Mouse (Mus musculus): ENCODE measurements around the gene Dnajb4. TPM values are rescaled to one million over a fixed set of nuclear protein-coding genes. Genes with fewer than 3 reads are reported as not detected.
A peak's percentile ranks its signal among the peaks of the same experiment; 100 is the strongest.
"Not testable (repeated sequence)": the region's sequence is repeated elsewhere in the genome, so short reads cannot be mapped to it uniquely, and the experiment has no call there.

Dnajb4 gene
- polyA plus RNA-seq, 1 experiment from 2014 or later, result 49.5 TPM

DNA sequence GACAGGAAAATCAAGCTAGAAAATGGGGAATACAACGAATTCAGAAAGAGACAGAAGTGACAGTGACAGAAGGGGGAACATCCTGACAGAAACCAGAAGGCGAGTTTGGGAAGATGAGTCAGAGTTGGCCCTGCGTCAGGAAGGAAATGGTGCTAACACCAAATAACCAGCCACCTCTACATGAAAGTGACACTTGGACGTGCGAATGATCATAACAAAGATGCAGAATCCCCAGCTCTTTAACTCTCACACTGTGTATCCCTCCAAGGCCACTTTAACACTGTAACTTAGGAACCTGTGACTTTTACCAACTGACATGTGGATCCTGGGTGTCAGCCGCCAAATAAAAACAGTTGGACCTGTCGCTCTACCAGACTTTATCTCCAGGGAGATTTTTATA, 60.7 kb downstream of the Dnajb4 start:
- Histone ChIP-seq H3K9me3 (ENCODE audit: control insufficient read depth, low read length) (no peaks in the 10 kb centered on the region), H3K4me1 (ENCODE audit: control insufficient read depth, insufficient read depth, low read depth, low read length) (no peaks in the 10 kb centered on the region), H3K4me3 (ENCODE audit: low read length) (no peak overlapping the region), H3K4me2 (ENCODE audit: low read length) (no peak overlapping the region), H3K27ac (ENCODE audit: low read depth, low read length) (no peak overlapping the region), H3K27me3 (replicated peaks; ENCODE audit: control insufficient read depth, insufficient read depth, low read length) (no peaks in the 10 kb centered on the region), H3K36me3 (ENCODE audit: control insufficient read depth, insufficient read depth, low read length) (no peaks in the 10 kb centered on the region), H3K9ac (ENCODE audit: low read depth, low read length) (no peak overlapping the region)
- ATAC-seq, result no peak
- WGBS, result 82% methylated on average over 7 of the region's 7 CpGs

DNA sequence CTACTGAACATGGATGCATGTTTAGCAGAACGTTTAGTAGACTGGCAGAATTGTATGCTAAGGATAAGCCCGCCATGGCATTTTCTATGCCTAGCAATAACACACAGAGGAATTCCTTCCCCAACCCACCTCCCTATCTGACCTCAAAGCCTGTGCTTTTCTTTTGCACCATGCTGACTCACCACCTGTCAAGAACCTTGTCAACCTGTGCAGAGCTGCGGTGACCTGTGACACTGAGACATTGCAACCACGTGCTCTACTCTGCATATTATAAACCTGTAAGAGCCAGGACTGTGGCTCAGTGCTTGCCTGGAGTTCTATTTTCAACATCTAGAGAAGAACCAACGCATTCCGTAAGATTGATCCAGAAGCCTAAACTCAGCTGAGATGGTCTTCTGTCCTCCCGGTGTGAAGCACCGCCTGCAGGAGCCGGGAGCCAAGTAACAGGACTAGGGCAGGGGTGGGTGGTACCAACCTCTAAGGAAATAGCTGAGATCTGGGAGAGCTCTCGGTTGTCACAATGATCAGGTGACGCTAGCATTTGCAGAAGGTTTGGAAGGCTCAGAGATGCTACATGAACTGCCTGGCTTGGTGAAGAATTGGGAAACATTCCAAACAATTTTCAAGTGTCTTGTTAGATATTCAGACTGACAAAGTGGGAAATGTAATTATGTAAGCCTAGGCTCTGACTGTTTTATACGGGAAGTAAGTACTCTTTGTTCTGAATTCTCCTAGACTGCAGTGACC, 62.8 kb downstream of the Dnajb4 start:
- H3K4me3 ChIP-seq (ENCODE audit: low read length), result no peak overlapping the region
- no peaks in the 10 kb centered on the region for H3K9me3 ChIP-seq (ENCODE audit: control insufficient read depth, low read length)
- no peak overlapping the region for H3K4me2 ChIP-seq (ENCODE audit: low read length)
- no peak for ATAC-seq
- no peaks in the 10 kb centered on the region for H3K27me3 ChIP-seq (replicated peaks; ENCODE audit: control insufficient read depth, insufficient read depth, low read length)
- no peaks in the 10 kb centered on the region for H3K36me3 ChIP-seq (ENCODE audit: control insufficient read depth, insufficient read depth, low read length)
- no peak overlapping the region for H3K9ac ChIP-seq (ENCODE audit: low read depth, low read length)
- H3K27ac ChIP-seq (ENCODE audit: low read depth, low read length), result no peak overlapping the region
- no peaks in the 10 kb centered on the region for H3K4me1 ChIP-seq (ENCODE audit: control insufficient read depth, insufficient read depth, low read depth, low read length)
- WGBS, result 68% methylated on average over 12 of the region's 12 CpGs

DNA sequence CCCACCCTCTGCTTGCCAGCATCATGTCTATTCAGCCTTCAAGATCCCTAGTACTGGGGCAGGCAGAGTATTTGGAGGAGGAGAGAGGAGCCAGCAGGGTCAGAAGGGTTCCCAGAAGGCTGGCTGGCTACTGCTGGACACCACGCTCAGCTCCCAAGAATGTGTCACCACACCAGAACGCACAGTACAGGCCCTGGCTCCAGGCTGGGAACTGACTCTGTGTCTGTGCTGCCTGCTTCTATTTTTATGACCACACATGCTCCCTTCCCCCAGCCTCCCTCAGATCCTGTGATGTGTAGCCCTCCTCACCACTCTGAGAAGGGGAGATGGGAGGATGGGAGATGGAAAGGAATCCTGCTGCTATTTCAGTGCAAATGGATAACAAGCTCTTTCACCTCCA, 64.9 kb downstream of the Dnajb4 start:
- Histone ChIP-seq H3K9ac (ENCODE audit: low read depth, low read length) (no peak overlapping the region), H3K9me3 (ENCODE audit: control insufficient read depth, low read length) (no peaks in the 10 kb centered on the region), H3K27me3 (replicated peaks; ENCODE audit: control insufficient read depth, insufficient read depth, low read length) (no peaks in the 10 kb centered on the region), H3K27ac (ENCODE audit: low read depth, low read length) (no peak overlapping the region), H3K4me2 (ENCODE audit: low read length) (no peak overlapping the region), H3K4me1 (ENCODE audit: control insufficient read depth, insufficient read depth, low read depth, low read length) (no peaks in the 10 kb centered on the region), H3K36me3 (ENCODE audit: control insufficient read depth, insufficient read depth, low read length) (no peaks in the 10 kb centered on the region), H3K4me3 (ENCODE audit: low read length) (no peak overlapping the region)
- peak; percentile 84 for ATAC-seq
- 71% methylated on average over 2 of the region's 2 CpGs for WGBS

DNA sequence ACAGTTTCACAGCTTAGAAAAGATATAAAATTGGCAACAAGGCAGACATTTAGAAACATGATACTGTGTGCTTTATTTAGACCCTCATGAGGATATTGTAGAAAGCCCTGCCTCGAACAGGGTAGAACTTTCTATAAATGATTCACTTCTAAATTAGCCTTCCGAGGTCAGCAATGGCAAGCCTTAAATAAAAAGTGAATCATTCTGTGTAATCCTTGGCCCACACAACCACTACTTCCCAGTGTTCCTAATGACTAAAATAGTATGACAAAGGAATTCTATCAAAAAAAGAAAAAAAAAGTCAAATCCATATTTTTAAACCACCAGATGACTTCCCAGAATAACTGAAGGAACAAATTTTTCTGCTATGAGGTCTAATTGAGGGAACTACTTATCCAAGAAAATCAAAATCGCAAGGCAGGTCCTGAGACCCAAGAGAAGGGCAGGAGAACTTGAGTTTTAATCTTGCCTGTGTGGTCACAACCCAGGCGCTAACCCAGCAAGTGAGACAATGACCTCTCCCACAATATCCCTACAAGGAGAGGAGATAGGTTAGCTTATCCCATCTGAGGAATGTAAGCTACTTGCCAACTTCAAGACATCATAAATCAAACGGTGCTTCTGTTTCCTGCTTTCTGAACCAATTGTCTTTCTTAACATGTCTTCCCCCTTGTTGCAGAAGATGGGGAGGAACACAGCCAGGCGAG, 67.0 kb downstream of the Dnajb4 start:
- no peak overlapping the region for H3K4me2 ChIP-seq (ENCODE audit: low read length)
- H3K4me3 ChIP-seq (ENCODE audit: low read length), result no peak overlapping the region
- no peaks in the 10 kb centered on the region for H3K36me3 ChIP-seq (ENCODE audit: control insufficient read depth, insufficient read depth, low read length)
- H3K27me3 ChIP-seq (replicated peaks; ENCODE audit: control insufficient read depth, insufficient read depth, low read length), result no peaks in the 10 kb centered on the region
- H3K27ac ChIP-seq (ENCODE audit: low read depth, low read length), result no peak overlapping the region
- no peaks in the 10 kb centered on the region for H3K4me1 ChIP-seq (ENCODE audit: control insufficient read depth, insufficient read depth, low read depth, low read length)
- H3K9ac ChIP-seq (ENCODE audit: low read depth, low read length), result no peak overlapping the region
- no peak for ATAC-seq
- 75% methylated on average over 6 of the region's 6 CpGs for WGBS
- H3K9me3 ChIP-seq (ENCODE audit: control insufficient read depth, low read length), result no peaks in the 10 kb centered on the region

DNA sequence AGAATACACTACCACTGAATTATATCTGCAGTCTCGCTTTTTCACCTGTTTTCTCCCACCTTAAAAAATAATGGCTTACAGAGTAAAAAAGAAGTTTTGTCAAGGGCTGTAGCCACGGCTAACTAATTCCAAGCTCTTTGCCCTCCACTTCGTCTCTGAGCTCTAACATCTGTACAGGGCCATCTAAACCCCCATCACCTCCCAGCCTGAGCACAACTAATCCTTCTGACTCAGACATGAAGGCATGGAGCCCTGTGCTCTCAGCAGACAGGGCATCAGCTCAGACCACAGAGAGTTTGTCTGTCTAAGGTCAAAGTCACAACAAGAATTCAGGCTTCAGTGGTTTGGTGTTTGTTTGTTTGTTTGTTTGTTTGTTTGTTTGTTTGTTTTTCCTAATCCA, 68.0 kb downstream of the Dnajb4 start:
- Histone ChIP-seq H3K36me3 (ENCODE audit: control insufficient read depth, insufficient read depth, low read length) (no peaks in the 10 kb centered on the region), H3K4me1 (ENCODE audit: control insufficient read depth, insufficient read depth, low read depth, low read length) (no peaks in the 10 kb centered on the region), H3K9ac (ENCODE audit: low read depth, low read length) (no peak overlapping the region), H3K27ac (ENCODE audit: low read depth, low read length) (no peak overlapping the region), H3K27me3 (replicated peaks; ENCODE audit: control insufficient read depth, insufficient read depth, low read length) (no peaks in the 10 kb centered on the region), H3K4me3 (ENCODE audit: low read length) (no peak overlapping the region), H3K9me3 (ENCODE audit: control insufficient read depth, low read length) (no peaks in the 10 kb centered on the region), H3K4me2 (ENCODE audit: low read length) (no peak overlapping the region)
- 81% methylated on average over 3 of the region's 3 CpGs for WGBS
- ATAC-seq, result no peak

DNA sequence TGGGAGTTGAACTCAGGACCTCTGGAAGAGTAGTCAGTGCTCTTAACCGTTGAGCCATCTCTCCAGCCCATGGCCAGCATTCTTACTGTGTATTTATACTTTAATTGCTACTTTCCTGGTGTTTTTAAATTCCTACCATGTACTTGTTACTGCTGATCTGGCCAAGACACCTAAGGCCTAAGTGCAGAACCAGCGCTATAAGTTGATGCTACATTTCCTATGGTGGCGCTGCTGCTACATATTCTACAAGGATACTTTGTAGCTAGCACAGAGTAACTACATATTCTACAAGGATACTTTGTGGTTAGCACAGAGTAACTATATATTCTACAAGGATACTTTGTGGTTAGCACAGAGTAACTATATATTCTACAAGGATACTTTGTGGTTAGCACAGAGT, 70.8 kb downstream of the Dnajb4 start:
- H3K27ac ChIP-seq (ENCODE audit: low read depth, low read length); H3K4me1 ChIP-seq (ENCODE audit: control insufficient read depth, insufficient read depth, low read depth, low read length): not testable (repeated sequence)
- WGBS, result 89% methylated on average over 3 of the region's 3 CpGs

DNA sequence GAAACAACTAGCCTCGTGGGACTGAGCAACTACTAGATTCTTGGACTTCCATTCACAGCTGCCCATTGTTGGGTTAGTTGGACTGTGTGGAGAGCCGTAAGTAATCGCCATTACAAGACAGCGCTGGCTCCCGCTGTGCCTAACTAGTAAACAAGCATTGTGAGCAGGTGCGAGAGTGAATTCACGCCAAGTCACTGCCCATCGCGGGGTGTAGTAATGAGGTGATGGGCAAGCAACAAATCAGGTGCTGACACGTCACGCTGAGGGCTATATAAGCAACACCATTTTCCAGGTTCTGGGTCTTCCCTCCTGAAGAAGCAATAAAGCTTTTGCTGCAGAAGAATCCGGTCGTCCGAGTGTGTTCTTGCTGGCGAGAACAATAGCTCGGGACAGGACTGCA, 74.0 kb downstream of the Dnajb4 start:
- not testable (repeated sequence) for ATAC-seq
- 92% methylated on average over 16 of the region's 16 CpGs for WGBS

More for the DNA sequence above, 70.8 kb downstream of the Dnajb4 start:
- H3K4me2 ChIP-seq (ENCODE audit: low read length); H3K4me3 ChIP-seq (ENCODE audit: low read length); ATAC-seq; H3K9ac ChIP-seq (ENCODE audit: low read depth, low read length); H3K36me3 ChIP-seq (ENCODE audit: control insufficient read depth, insufficient read depth, low read length); H3K27me3 ChIP-seq (replicated peaks; ENCODE audit: control insufficient read depth, insufficient read depth, low read length); H3K9me3 ChIP-seq (ENCODE audit: control insufficient read depth, low read length): not testable (repeated sequence)

DNA sequence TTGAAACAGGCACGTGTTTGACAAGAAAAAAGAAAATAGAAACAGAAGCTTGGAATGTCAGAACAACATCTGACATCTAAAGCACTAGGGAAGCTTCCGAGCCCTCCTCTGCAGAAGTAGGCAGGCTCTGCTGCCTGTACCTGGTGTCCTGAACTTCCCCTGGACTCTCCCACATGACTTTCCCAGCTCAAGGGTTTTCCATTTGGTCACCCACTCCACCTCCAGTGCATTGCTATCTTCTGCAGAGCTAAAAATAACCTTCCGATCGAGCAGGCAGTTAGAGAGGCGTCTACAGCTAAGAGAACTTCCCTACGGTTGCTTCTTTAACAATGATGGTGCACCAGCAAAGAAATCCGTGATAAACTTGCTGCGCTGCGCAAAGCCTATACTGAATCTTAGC, 76.5 kb downstream of the Dnajb4 start:
- Histone ChIP-seq H3K4me3 (ENCODE audit: low read length) (no peak overlapping the region), H3K27me3 (replicated peaks; ENCODE audit: control insufficient read depth, insufficient read depth, low read length) (no peaks in the 10 kb centered on the region), H3K9ac (ENCODE audit: low read depth, low read length) (no peak overlapping the region), H3K4me1 (ENCODE audit: control insufficient read depth, insufficient read depth, low read depth, low read length) (no peaks in the 10 kb centered on the region), H3K9me3 (ENCODE audit: control insufficient read depth, low read length) (no peaks in the 10 kb centered on the region), H3K36me3 (ENCODE audit: control insufficient read depth, insufficient read depth, low read length) (no peaks in the 10 kb centered on the region), H3K27ac (ENCODE audit: low read depth, low read length) (no peak overlapping the region), H3K4me2 (ENCODE audit: low read length) (no peak overlapping the region)
- WGBS, result 82% methylated on average over 9 of the region's 9 CpGs
- ATAC-seq, result no peak

More for the DNA sequence above, 74.0 kb downstream of the Dnajb4 start:
- not testable (repeated sequence) for H3K4me1 ChIP-seq (ENCODE audit: control insufficient read depth, insufficient read depth, low read depth, low read length); H3K36me3 ChIP-seq (ENCODE audit: control insufficient read depth, insufficient read depth, low read length); H3K27ac ChIP-seq (ENCODE audit: low read depth, low read length); H3K4me3 ChIP-seq (ENCODE audit: low read length); H3K9ac ChIP-seq (ENCODE audit: low read depth, low read length); H3K4me2 ChIP-seq (ENCODE audit: low read length); H3K9me3 ChIP-seq (ENCODE audit: control insufficient read depth, low read length); H3K27me3 ChIP-seq (replicated peaks; ENCODE audit: control insufficient read depth, insufficient read depth, low read length)

DNA sequence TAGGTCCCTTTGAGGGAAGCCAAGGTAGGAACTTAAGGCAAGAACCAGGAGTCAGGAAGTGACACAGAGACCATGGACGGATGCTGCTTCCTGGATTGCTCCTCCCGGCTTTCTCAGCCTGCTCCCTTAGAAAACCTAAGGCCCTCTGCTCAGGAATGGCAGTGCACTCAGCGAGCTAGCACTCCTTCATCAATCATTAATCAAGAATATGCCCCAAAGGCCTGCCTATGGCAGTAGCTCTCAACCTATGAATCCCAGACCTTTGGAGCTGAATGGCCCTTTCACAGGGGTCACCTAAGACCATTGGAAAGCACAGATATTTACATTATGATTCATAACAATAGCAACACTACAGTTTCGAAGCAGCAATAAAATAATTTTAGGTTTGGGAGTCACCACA, 79.1 kb downstream of the Dnajb4 start:
- no peaks in the 10 kb centered on the region for H3K4me1 ChIP-seq (ENCODE audit: control insufficient read depth, insufficient read depth, low read depth, low read length)
- 79% methylated on average over 4 of the region's 4 CpGs for whole genome bisulfite sequencing

More for the DNA sequence above, 79.1 kb downstream of the Dnajb4 start:
- H3K27ac ChIP-seq (ENCODE audit: low read depth, low read length), result no peak overlapping the region
- no peaks in the 10 kb centered on the region for H3K27me3 ChIP-seq (replicated peaks; ENCODE audit: control insufficient read depth, insufficient read depth, low read length)
- H3K4me3 ChIP-seq (ENCODE audit: low read length), result no peak overlapping the region
- H3K9ac ChIP-seq (ENCODE audit: low read depth, low read length), result no peak overlapping the region
- H3K36me3 ChIP-seq (ENCODE audit: control insufficient read depth, insufficient read depth, low read length), result no peaks in the 10 kb centered on the region
- no peak overlapping the region for H3K4me2 ChIP-seq (ENCODE audit: low read length)
- H3K9me3 ChIP-seq (ENCODE audit: control insufficient read depth, low read length), result no peaks in the 10 kb centered on the region
- ATAC-seq, result no peak

All from hindbrain, embryonic 16.5 days (tissue).